Mouse (Mus musculus) megakaryocyte, adult 5-6 weeks (primary cell): ENCODE measurements around the gene Baz2b. TPM values are rescaled to one million over a fixed set of nuclear protein-coding genes. Genes with fewer than 3 reads are reported as not detected.

Experiments used
- ATAC-seq: 2 replicates; pipeline ENCODE4 v1.8.0; 2016; ENCODE audit warnings: mild to moderate bottlenecking, inconsistent platforms; ENCODE audit not compliant: poor library complexity, severe bottlenecking
- total RNA-seq, 2 experiments: library from RNA; stranded (forward) in 1 of 2; stranded (reverse) in 1 of 2; fragments of 153-499, 151-499 nt in 1 of 2; fragments of 221-1000, 200-1000 nt in 1 of 2; gene quantifications; 2 replicates each; pipeline versions ENCODE4 v1.2.3 to v1.2.4; 2015 to 2017

Gene Baz2b
- total RNA-seq, 2 experiments from 2014 or later: 87.2 to 129 TPM

- no peak for ATAC-seq
Observed at GRCm38 (mm10) chr2:60056043-60056442, 153.6 kb downstream of the Baz2b start.

- no peak for ATAC-seq
Observed at GRCm38 (mm10) chr2:60054808-60055535, 154.7 kb downstream of the Baz2b start.

GRCm38 (mm10) chr2:60053222-60054010 lies 156.2 kb downstream of the Baz2b start:
- no peak for ATAC-seq

- no peak for ATAC-seq
Observed at GRCm38 (mm10) chr2:60050667-60051460, 158.8 kb downstream of the Baz2b start.

GRCm38 (mm10) chr2:60049889-60050288 lies 159.8 kb downstream of the Baz2b start:
- ATAC-seq: peak; percentile 56

- no peak for ATAC-seq
Observed at GRCm38 (mm10) chr2:60049351-60049750, 160.3 kb downstream of the Baz2b start.

- ATAC-seq: peak; percentile 79
Observed at GRCm38 (mm10) chr2:60045995-60046394, 163.6 kb downstream of the Baz2b start.

GRCm38 (mm10) chr2:60044988-60045387 lies 164.7 kb downstream of the Baz2b start:
- no peak for ATAC-seq

GRCm38 (mm10) chr2:60044540-60044939 lies 165.1 kb downstream of the Baz2b start:
- ATAC-seq: no peak

- no peak for ATAC-seq
Observed at GRCm38 (mm10) chr2:60042699-60043098, 166.9 kb downstream of the Baz2b start.

- no peak for ATAC-seq
Observed at GRCm38 (mm10) chr2:60041485-60042274, 168.0 kb downstream of the Baz2b start.

- no peak for ATAC-seq
Observed at GRCm38 (mm10) chr2:60040162-60040561, 169.5 kb downstream of the Baz2b start.

- ATAC-seq: peak; percentile 97
Observed at GRCm38 (mm10) chr2:60037011-60037551, 172.6 kb downstream of the Baz2b start.

GRCm38 (mm10) chr2:60036361-60036760 lies 173.3 kb downstream of the Baz2b start:
- no peak for ATAC-seq

- ATAC-seq: peak; percentile 92
Observed at GRCm38 (mm10) chr2:60030991-60031390, 178.6 kb downstream of the Baz2b start.

- ATAC-seq: no peak
Observed at GRCm38 (mm10) chr2:60029020-60029419, 180.6 kb downstream of the Baz2b start.

- ATAC-seq: no peak
Observed at GRCm38 (mm10) chr2:60027166-60027565, 182.5 kb downstream of the Baz2b start.

- ATAC-seq: no peak
Observed at GRCm38 (mm10) chr2:60026554-60026953, 183.1 kb downstream of the Baz2b start.

- no peak for ATAC-seq
Observed at GRCm38 (mm10) chr2:60023777-60024176, 185.9 kb downstream of the Baz2b start.

GRCm38 (mm10) chr2:60021556-60021955 lies 188.1 kb downstream of the Baz2b start:
- no peak for ATAC-seq
